Mouse (Mus musculus) left cerebral cortex, adult 8-10 months (tissue): ENCODE measurements around the gene Rsph1. TPM values are rescaled to one million over a fixed set of nuclear protein-coding genes. Genes with fewer than 3 reads are reported as not detected.

Source experiments
- DNase-seq, 2 experiments: peaks; one replicate each; pipeline ENCODE4 v3.0.0; 2022; ENCODE audit warnings: low spot score in 2 of 2
- total RNA-seq, 4 experiments: library from RNA; stranded (reverse); gene quantifications; 2 replicates each; pipeline ENCODE4 v1.2.4; 2022

Rsph1 gene
- total RNA-seq, 4 experiments from 2014 or later, result 14.0 to 23.9 (median 18.8) TPM

- no peak for DNase-seq
These were observed 66.9 kb downstream of the Rsph1 start for GRCm38 (mm10) chr17:31210299-31210698.

GRCm38 (mm10) chr17:31209376-31209930 lies 67.7 kb downstream of the Rsph1 start:
- DNase-seq, result no peak

GRCm38 (mm10) chr17:31208654-31209053 lies 68.5 kb downstream of the Rsph1 start:
- no peak for DNase-seq

GRCm38 (mm10) chr17:31207771-31208334 lies 69.3 kb downstream of the Rsph1 start, which contains the start of gene Ubash3a:
Gene Ubash3a (plus strand): TSS chr17:31207873.
- no peak for DNase-seq

Other genes starting within 250 kb of the Rsph1 start
- gene Abcg1, start 219.7 kb downstream of the Rsph1 start, total RNA-seq, result 10 to 100 TPM; 83.1 to 94.3 (median 83.4) TPM
- gene Tff3, start 147.7 kb downstream of the Rsph1 start, total RNA-seq, result not detected
- gene Tff2, start 133.1 kb downstream of the Rsph1 start, total RNA-seq, result not detected
- not detected for gene Tff1, start 112.1 kb downstream of the Rsph1 start, total RNA-seq
- gene Tmprss3, start 78.4 kb downstream of the Rsph1 start, total RNA-seq, result under 1 TPM in 1 of 4 experiments, not detected in 3; 0.21 TPM
- gene Ubash3a, start 69.5 kb downstream of the Rsph1 start, total RNA-seq, result not detected
- gene Slc37a1, start 9.4 kb upstream of the Rsph1 start, total RNA-seq, result 10 to 100 TPM; 11.5 to 14.5 (median 12.8) TPM
- 10 to 100 TPM; 20.1 to 29.5 (median 22.2) TPM for gene Pde9a, start 108.8 kb upstream of the Rsph1 start, total RNA-seq
- 10 to 100 TPM; 26.8 to 32.6 (median 27.9) TPM for gene Wdr4, start 242.6 kb upstream of the Rsph1 start, total RNA-seq
- gene Ndufv3, start 242.7 kb upstream of the Rsph1 start, total RNA-seq, result 100 to 1,000 TPM; 255 to 279 (median 271) TPM